7 mouse cellular contexts compared by ENCODE assay signal in the genomic region with DNA sequence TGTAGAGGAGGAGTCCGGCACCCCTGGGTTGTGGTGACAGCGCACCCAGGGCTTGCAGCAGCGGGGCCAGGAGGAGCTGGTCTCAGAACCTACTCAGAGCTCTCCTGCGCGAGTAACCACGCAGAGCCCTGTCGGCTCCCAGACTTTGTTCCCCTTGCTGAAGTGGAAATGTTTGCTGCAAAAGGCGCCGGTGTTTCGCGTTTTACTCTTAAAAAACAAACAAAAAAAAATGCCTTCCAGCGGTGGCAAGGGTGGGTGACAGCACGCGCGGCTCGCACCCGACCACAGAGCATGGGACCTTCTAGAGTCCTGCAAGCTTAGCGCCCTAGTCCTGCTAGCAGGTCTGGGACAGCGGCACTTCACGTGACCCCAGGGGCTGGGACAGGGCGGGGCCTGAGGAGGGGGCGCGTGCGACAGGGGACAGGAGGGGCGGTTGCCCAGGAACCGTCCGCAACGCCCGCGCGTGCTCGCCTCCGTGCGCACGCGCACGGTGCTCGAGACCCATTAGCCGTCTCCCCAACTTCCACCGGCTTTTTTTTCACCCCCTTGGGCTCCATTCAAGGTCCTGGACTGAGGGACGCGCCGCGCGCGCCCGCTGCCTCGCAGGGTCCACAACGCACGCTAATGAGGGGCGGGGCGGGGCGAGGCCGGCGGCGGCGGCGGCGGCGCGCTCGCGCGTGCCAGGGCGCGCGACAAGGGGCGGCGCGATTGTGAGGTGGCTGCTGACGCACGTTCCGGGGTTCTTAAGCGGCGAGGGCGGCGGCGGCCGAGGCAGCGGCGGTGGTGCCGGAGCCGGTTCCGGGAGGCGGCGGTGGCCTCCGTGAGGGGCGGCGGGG. TPM values are rescaled to one million over a fixed set of nuclear protein-coding genes. Genes with fewer than 3 reads are reported as not detected.
A peak's percentile ranks its signal among the peaks of the same experiment; 100 is the strongest.
DNase-seq lines count a peak whose midpoint lies in the region; ATAC-seq lines count a peak whose summit lies in the region.

A gene (plus strand): TSS at position 691 of the 836 bp plus-strand sequence.

- DNase-seq in adrenal gland, adult (ENCODE audit: inconsistent age in 2 of 2, low spot score in 1 of 2) = peak; percentile 98 to 99
- DNase-seq in embryo, embryonic 10.5 days (ENCODE audit: low spot score) = peak; percentile 92
- DNase-seq in gastrocnemius, postnatal 4 days (ENCODE audit: low spot score in 2 of 2) = peak; percentile 79 to 88
- DNase-seq in left cerebral cortex, postnatal 36 days (ENCODE audit: low spot score in 2 of 2) = peak; percentile 94 to 96
- peak; percentile 99 for DNase-seq in midbrain, embryonic 11.5 days (ENCODE audit: low spot score, missing footprints)
- peak; percentile 89 for DNase-seq in skeletal muscle tissue, adult 2 months (ENCODE audit: low read depth, low spot score)

- H3K9me3 ChIP-seq in intestine, embryonic 16.5 days (ENCODE audit: control insufficient read depth, low read length) = no peaks in the 10 kb centered on the region
- no peaks in the 10 kb centered on the region for H3K9me3 ChIP-seq in midbrain, embryonic 11.5 days (ENCODE audit: control insufficient read depth, low read length)

- intact Hi-C loops in left cerebral cortex, postnatal 36 days (cut with DNase I) = loop anchor here (10.0 kb wide), 3 partner anchors 818 to 1348 kb away; no protein-coding TSS in a partner anchor

- H3K27me3 ChIP-seq in intestine, embryonic 16.5 days (replicated peaks; ENCODE audit: control insufficient read depth, insufficient read depth, low read length) = no peaks in the 10 kb centered on the region; the same call in 1 of the 2 replicates
- no peaks in the 10 kb centered on the region for H3K27me3 ChIP-seq in midbrain, embryonic 11.5 days (ENCODE audit: control insufficient read depth, insufficient read depth, low read length)

- peak within 1 kb of the TSS; percentile 99 for H3K27ac ChIP-seq in intestine, embryonic 16.5 days (ENCODE audit: low read length)
- H3K27ac ChIP-seq in midbrain, embryonic 11.5 days (ENCODE audit: low read depth, low read length) = peak within 1 kb of the TSS; percentile 93

- peak within 1 kb of the TSS; percentile 76 for H3K4me3 ChIP-seq in intestine, embryonic 16.5 days (ENCODE audit: low read length)
- peak within 1 kb of the TSS; percentile 89 for H3K4me3 ChIP-seq in midbrain, embryonic 11.5 days (ENCODE audit: low read depth, low read length)

- no peaks in the 10 kb centered on the region for H3K36me3 ChIP-seq in intestine, embryonic 16.5 days (ENCODE audit: control insufficient read depth, insufficient read depth, low read length)
- H3K36me3 ChIP-seq in midbrain, embryonic 11.5 days (ENCODE audit: control insufficient read depth, insufficient read depth, low read length) = no peaks in the 10 kb centered on the region

- peaks cover 5% of the 10 kb centered on the region; the same call in 1 of the 2 replicates for H3K4me1 ChIP-seq in intestine, embryonic 16.5 days (ENCODE audit: control insufficient read depth, insufficient read depth, low read length)
- H3K4me1 ChIP-seq in midbrain, embryonic 11.5 days (ENCODE audit: control insufficient read depth, insufficient read depth, low read length) = peaks cover 2% of the 10 kb centered on the region; the same call in 1 of the 2 replicates

- peak within 1 kb of the TSS; percentile 94 for H3K9ac ChIP-seq in intestine, embryonic 16.5 days (ENCODE audit: low read depth, low read length)
- peak within 1 kb of the TSS; percentile 88 for H3K9ac ChIP-seq in midbrain, embryonic 11.5 days (ENCODE audit: low read length)

- 1% methylated on average over 83 of the region's 89 CpGs for WGBS in intestine, embryonic 16.5 days
- under 1% methylated on average over 82 of the region's 89 CpGs for WGBS in midbrain, embryonic 11.5 days

- ATAC-seq in intestine, embryonic 16.5 days = peak; percentile 90
- ATAC-seq in midbrain, embryonic 11.5 days (ENCODE audit: low FRiP score) = peak; percentile 93

- peak within 1 kb of the TSS; percentile 84 for H3K4me2 ChIP-seq in intestine, embryonic 16.5 days (ENCODE audit: low read depth, low read length)
- H3K4me2 ChIP-seq in midbrain, embryonic 11.5 days = peak within 1 kb of the TSS; percentile 82

RNA-seq across cellular contexts. Expression of the gene that starts here (rescaled TPM):
- total RNA-seq in gastrocnemius, postnatal 4 days (2021) = 1 to 10 TPM; 8.9 to 9.9 TPM
- polyA plus RNA-seq in intestine, embryonic 16.5 days (2015; fragmentation: Nextera tagmentation; extraction: Ambion mirVana) = 1.4 and 2.2 TPM in 2 replicates
- total RNA-seq in left cerebral cortex, postnatal 36 days (2021) = 10 to 100 TPM; 55.2 to 58.8 TPM
- 5.0 and 6.4 TPM in 2 replicates for polyA plus RNA-seq in midbrain, embryonic 11.5 days (2014; fragmentation: Nextera tagmentation; extraction: Ambion mirVana)

Comparison
In these comparisons a context has a peak if more than half of its experiments do, and no peak if none do; other contexts are left out.
1. Peak in every context shown above with its lines: DNase-seq, ATAC-seq, H3K4me3 ChIP-seq and H3K27ac ChIP-seq.
2. RNA of the gene that starts here (total RNA-seq): 55.2 to 58.8 TPM in left cerebral cortex, postnatal 36 days; 8.9 to 9.9 TPM in gastrocnemius, postnatal 4 days; every median in the first group is over 4 times any median in the second.